Mouse (Mus musculus) lung, postnatal 0 days (tissue): ENCODE measurements around the gene Gm20388.

Experiments used
- CTCF ChIP-seq: IDR thresholded peaks from 2 replicates; pipeline ENCODE4 v1.5.1; 2016; ENCODE audit warnings: antibody characterized with exemption, mild to moderate bottlenecking
- EP300 ChIP-seq: IDR thresholded peaks from 2 replicates; pipeline ENCODE4 v1.6.1; 2016; ENCODE audit warnings: antibody characterized with exemption, mild to moderate bottlenecking, control low read depth

DNA sequence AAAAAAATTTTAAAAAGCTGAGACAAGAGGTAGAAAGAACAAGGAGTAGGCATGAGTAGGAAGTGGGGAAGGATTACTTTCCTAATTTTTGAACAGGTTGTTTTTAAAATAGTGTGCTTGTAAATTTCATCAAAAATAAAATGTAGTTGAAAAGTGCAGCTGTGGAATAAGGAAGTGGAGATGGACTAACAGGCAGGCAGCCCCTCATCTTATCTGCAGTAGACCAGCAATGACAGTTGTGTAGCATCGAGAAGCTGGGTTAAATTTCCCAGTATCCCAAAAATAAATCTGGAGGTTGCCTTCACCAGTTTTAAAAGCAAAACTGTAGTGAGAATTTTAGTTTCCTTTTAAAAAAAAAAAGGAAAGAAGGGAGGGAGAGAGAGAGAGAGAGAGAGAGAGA, 3943.6 kb downstream of the Gm20388 start:
- no peak for TF ChIP-seq EP300
- no peak for TF ChIP-seq CTCF
